Mouse (Mus musculus) neural tube, embryonic 11.5 days (tissue): Measurements from ENCODE around the gene Nkiras2. TPM values are rescaled to one million over a fixed set of nuclear protein-coding genes. Genes with fewer than 3 reads are reported as not detected.
"Not testable (repeated sequence)": the region's sequence is repeated elsewhere in the genome, so short reads cannot be mapped to it uniquely, and the experiment has no call there.

Source experiments
- ATAC-seq: fragments of 200-750 bp; cut with Nextera tagmentation; 2 replicates; pipeline ENCODE4 v1.8.0; 2017; ENCODE audit warnings: moderate number of reproducible peaks, mild to moderate bottlenecking, moderate TSS enrichment, moderate library complexity; ENCODE audit not compliant: insufficient read depth, low FRiP score, low TSS enrichment
- DNase-seq: peaks from one replicate; pipeline ENCODE4 v3.0.0-alpha.2; 2015; ENCODE audit warnings: low spot score
- H3K27ac ChIP-seq: fragments of 300-500 bp; sonication (generic); 2 replicates; pipeline ENCODE4 v1.5.1; 2014; ENCODE audit warnings: low read depth, mild to moderate bottlenecking, low read length
- H3K27me3 ChIP-seq: fragments of 300-500 bp; sonication (generic); 2 replicates; pipeline ENCODE4 v1.6.1; 2014; ENCODE audit warnings: mild to moderate bottlenecking, low read length, mixed read lengths; ENCODE audit not compliant: control insufficient read depth, insufficient read depth
- H3K36me3 ChIP-seq: fragments of 300-500 bp; sonication (generic); 2 replicates; pipeline ENCODE4 v1.6.1; 2014; ENCODE audit warnings: mild to moderate bottlenecking, low read length, moderate library complexity, mixed read lengths; ENCODE audit not compliant: control insufficient read depth, insufficient read depth
- H3K4me1 ChIP-seq: fragments of 300-500 bp; sonication (generic); 2 replicates; pipeline ENCODE4 v1.6.1; 2014; ENCODE audit warnings: low read length, mixed read lengths; ENCODE audit not compliant: control insufficient read depth, insufficient read depth
- H3K4me2 ChIP-seq: fragments of 300-500 bp; sonication (generic); 2 replicates; pipeline ENCODE4 v1.6.1; 2014; ENCODE audit warnings: low read depth, mild to moderate bottlenecking, moderate library complexity
- H3K4me3 ChIP-seq: fragments of 300-500 bp; sonication (generic); 2 replicates; pipeline ENCODE4 v1.5.1; 2014; ENCODE audit warnings: low read depth, low read length
- H3K9ac ChIP-seq: fragments of 300-500 bp; sonication (generic); 2 replicates; pipeline ENCODE4 v1.6.1; 2014; ENCODE audit warnings: mild to moderate bottlenecking, low read length
- H3K9me3 ChIP-seq: fragments of 300-500 bp; sonication (generic); 2 replicates; pipeline ENCODE4 v1.6.1; 2016; ENCODE audit warnings: low read length; ENCODE audit not compliant: control insufficient read depth
- WGBS: fragments of 180-500 bp; shearing (Covaris S2); extraction: QIAGEN DNeasy Blood & Tissue Kit; methylation state at CpG from one replicate; pipeline ENCODE4 v1.1.7; 2014; 5-methylcytosine and 5-hydroxymethylcytosine counted together
- polyA plus RNA-seq: library from polyadenylated mRNA; unstranded; fragments of >200 nt; fragmentation: Nextera tagmentation; extraction: Ambion mirVana; gene quantifications from 2 replicates; pipeline ENCODE4 v1.2.1, GENCODE M21; 2014

The Nkiras2 gene
- polyA plus RNA-seq, 1 experiment from 2014 or later = 115 TPM

DNA sequence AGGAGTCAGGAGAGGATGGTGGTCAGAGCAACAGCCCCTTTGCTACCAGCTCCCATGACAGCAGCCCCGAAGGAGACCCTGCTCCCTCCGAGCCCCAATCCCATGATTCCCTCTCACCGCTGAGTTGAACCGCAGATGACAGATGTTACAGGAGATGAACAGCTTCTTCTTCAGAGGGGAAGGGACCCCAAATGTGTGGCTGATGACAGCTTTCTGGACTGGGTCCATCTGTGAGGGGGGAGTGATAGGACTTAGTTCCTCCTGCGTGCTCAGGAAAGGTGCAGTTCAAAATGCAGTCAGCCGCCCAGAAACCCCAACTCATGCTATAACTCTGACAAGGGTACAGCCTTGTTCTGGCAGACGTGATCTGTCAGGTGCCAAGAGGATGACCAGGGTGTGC, 15.5 kb downstream of the Nkiras2 start:
- no peaks in the 10 kb centered on the region for H3K4me1 ChIP-seq
- no peaks in the 10 kb centered on the region for H3K36me3 ChIP-seq
- H3K9me3 ChIP-seq = no peaks in the 10 kb centered on the region
- ATAC-seq = no peak
- DNase-seq = no peak
- H3K27me3 ChIP-seq = peaks cover 2% of the 10 kb centered on the region
- WGBS = 79% methylated on average over 7 of the region's 7 CpGs
- H3K9ac ChIP-seq = no peak overlapping the region
- H3K4me2 ChIP-seq = no peak overlapping the region
- H3K4me3 ChIP-seq = no peak overlapping the region
- H3K27ac ChIP-seq = no peak overlapping the region

DNA sequence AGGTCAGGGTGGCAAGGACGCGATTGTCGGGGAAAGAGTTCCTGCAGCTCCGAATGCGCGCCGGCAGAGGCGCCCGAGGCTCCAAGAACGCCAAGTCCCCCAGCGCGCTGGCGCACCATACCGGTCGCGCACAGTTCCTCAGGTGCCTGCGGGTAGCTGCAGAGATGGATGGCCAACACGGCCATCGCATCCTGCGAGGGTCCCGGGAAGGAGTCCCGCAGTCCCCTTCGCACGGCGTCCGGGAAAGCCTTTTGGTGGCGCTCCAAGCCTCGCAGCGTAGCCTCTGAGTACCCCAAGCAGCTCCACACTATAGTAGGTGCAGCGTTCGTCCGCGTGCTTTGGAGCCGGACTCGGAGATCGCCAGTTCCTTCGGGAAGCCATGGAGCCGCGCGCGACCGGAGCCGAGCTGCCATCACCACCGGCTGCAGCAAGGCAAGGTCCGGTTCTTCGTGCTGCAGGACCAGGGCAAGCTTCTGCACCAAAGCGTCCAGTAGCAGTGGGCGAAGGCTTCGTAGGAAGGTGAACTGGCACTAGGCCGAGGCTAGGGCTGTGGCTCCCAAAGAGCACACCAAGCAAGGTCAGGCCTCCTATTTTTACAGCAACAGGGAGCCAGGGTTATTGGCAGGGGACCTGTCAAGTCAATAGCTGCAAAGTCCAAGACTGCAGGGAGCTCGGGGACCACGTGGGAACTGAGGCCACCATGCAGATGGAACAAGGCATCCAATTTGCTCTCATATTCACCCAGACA, 21.3 kb downstream of the Nkiras2 start:
- Histone ChIP-seq H3K4me3 (peak overlapping the region; percentile 21), H3K9ac (peak overlapping the region; percentile 20; the same call in 1 of the 2 replicates), H3K4me1 (0 out of 2 replicates have a peak, but pooled peaks cover 4% of the 10 kb centered on the region), H3K9me3 (no peaks in the 10 kb centered on the region), H3K36me3 (no peaks in the 10 kb centered on the region), H3K27ac (no peak overlapping the region), H3K4me2 (peak overlapping the region; percentile 68), H3K27me3 (peaks cover 14% of the 10 kb centered on the region)
- DNase-seq (peak; percentile 72), ATAC-seq (no peak)
- 8% methylated on average over 52 of the region's 52 CpGs for WGBS

DNA sequence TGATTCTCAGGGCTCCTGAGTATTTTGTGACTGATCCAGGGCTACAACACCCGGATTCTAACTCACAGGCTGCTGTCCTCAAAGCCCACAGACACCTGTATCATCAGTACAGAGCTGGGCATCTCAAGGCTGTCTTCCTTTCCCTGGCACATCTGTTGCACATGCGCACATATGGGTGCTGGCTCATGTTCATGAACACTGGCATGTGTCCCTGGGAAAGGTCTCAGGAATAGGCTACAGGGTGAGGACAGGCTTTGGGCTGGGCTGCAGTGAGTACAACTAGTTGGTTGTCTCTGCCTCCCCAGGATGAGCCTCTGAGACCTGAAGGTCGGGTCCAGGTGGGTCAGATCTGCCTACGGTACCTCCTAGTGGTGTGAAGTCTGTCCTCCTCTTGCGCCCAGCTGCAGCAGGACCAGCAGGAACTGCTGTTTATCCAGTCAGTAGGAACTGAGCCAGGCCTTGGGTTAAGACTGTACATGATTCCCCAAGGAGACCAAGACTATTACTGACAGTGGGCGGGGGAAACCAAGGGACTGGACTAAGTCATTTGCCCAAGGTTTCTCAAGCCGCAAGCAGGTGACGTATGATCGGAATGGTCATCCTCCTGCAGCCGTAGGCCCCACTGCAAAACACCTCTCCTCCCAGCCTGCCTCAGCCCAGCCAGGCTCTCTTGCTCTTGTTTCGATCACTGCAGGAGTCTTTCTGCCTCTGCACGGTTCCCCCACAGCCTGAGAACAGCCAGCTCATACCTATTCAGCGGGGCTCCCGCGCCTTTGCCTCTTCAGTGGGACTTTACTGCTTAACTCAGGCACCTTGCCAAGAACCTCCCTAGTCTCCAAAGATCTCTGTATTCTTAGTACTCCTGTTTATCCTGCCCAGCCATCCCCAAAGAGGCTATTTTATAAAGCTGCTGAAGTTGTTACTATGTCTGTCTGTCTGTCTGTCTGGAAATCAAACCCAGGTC, 24.9 kb downstream of the Nkiras2 start:
- Histone ChIP-seq H3K27me3 (peaks cover 19% of the 10 kb centered on the region), H3K36me3 (no peaks in the 10 kb centered on the region), H3K9me3 (no peaks in the 10 kb centered on the region), H3K4me3 (no peak overlapping the region), H3K9ac (no peak overlapping the region), H3K4me1 (0 out of 2 replicates have a peak, but pooled peaks cover 4% of the 10 kb centered on the region), H3K4me2 (no peak overlapping the region), H3K27ac (no peak overlapping the region)
- ATAC-seq (no peak), DNase-seq (no peak)
- WGBS = 72% methylated on average over 15 of the region's 15 CpGs

DNA sequence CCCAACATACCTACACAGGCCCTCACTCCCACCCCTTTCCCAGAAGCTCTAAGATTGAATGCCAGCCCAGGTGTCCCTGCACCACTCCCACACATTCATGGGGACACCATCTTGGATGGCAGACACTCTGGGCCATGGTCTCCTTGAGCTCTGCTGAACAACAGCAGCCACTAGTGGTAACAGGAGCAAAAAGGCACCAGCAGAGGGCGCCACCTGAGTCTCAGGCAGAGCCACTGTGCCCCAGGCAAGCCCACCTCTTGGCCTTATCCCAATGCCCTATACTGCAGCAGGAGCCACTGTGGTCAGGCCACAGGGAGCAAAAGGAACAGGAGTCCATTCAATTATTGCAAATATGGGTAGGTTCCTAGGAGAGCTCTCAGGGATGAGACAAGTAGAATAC, 27.2 kb downstream of the Nkiras2 start:
- Histone ChIP-seq H3K4me1 (no peaks in the 10 kb centered on the region), H3K4me3 (no peak overlapping the region), H3K4me2 (no peak overlapping the region), H3K9ac (no peak overlapping the region), H3K27me3 (peaks cover 16% of the 10 kb centered on the region), H3K9me3 (no peaks in the 10 kb centered on the region), H3K36me3 (no peaks in the 10 kb centered on the region), H3K27ac (no peak overlapping the region)
- no peak for ATAC-seq
- peak; percentile 63 for DNase-seq
- WGBS = 18% methylated on average over 1 of the region's 1 CpGs

DNA sequence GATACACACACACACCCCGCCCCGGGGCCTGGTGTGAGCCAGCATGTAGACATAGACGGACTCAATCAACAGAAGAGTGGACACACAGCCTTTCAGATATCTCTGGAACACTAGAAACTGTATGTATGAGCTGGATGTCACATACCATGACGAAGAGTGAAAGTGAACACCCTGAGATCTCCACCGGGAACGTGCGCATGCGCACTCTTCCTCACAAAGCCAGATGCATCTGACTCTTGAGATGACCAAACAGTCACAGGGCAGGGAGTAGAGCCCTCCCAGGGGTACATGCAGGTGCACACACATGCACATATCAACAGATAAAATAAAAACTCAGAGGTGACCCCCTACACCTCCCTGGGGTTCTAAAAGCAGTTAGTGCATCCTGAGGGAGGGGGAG, 29.4 kb downstream of the Nkiras2 start:
- ATAC-seq (no peak), DNase-seq (no peak)
- H3K4me2 ChIP-seq = no peak overlapping the region
- peaks cover 16% of the 10 kb centered on the region for H3K27me3 ChIP-seq
- H3K36me3 ChIP-seq = no peaks in the 10 kb centered on the region
- H3K27ac ChIP-seq = no peak overlapping the region
- 89% methylated on average over 8 of the region's 8 CpGs for WGBS
- H3K4me1 ChIP-seq = no peaks in the 10 kb centered on the region
- H3K4me3 ChIP-seq = no peak overlapping the region
- no peak overlapping the region for H3K9ac ChIP-seq
- no peaks in the 10 kb centered on the region for H3K9me3 ChIP-seq

DNA sequence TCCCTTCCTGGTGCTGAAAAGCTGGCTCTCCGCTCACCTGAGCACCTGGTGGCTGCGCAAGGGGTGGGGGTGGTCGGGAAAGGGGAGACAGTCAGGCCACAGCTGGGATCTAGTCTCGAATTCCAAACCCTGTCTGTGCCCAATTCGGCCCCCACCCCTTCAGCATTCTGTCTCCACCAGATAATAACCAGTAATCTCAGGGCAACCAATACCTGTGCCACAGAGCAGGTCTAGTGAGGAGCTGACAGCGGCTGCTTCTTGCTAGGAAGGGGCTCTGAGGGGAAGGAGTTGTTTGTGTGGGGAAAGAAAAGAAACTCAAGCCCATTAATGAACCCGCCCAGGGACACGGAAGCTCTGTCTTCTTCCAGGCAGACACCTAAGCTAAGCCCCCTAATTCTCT, 32.2 kb downstream of the Nkiras2 start:
- no peaks in the 10 kb centered on the region for H3K36me3 ChIP-seq
- H3K9ac ChIP-seq = no peak overlapping the region
- ATAC-seq (no peak), DNase-seq (no peak)
- no peak overlapping the region for H3K27ac ChIP-seq
- no peak overlapping the region for H3K4me3 ChIP-seq
- H3K9me3 ChIP-seq = no peaks in the 10 kb centered on the region
- H3K4me2 ChIP-seq = no peak overlapping the region
- no peaks in the 10 kb centered on the region for H3K4me1 ChIP-seq
- H3K27me3 ChIP-seq = peaks cover 16% of the 10 kb centered on the region
- 16% methylated on average over 8 of the region's 8 CpGs for WGBS

DNA sequence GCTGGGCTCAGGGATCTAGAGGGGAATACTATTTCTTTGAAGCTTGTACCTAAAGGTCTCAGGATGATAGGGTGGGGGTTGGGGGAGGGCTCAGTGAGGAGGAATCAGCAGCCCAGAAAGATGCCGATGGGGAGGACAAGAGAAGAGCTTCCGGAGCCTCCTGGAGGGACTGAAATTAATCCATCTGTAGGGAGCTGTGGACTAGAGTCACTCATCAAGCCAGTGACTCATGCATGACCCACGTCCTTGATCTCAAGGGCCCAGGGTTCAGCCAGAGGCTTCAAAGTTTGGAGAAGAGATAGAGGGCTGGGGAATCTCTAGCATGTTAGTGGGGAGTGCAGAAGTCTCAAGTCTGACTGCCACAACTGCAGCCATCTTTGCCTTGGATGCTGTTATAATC, 32.7 kb downstream of the Nkiras2 start:
- DNase-seq (no peak), ATAC-seq (no peak)
- Histone ChIP-seq H3K4me1 (no peaks in the 10 kb centered on the region), H3K27me3 (peaks cover 16% of the 10 kb centered on the region), H3K9me3 (no peaks in the 10 kb centered on the region), H3K36me3 (no peaks in the 10 kb centered on the region), H3K9ac (no peak overlapping the region), H3K4me2 (no peak overlapping the region), H3K4me3 (no peak overlapping the region), H3K27ac (no peak overlapping the region)
- WGBS = 44% methylated on average over 3 of the region's 3 CpGs

DNA sequence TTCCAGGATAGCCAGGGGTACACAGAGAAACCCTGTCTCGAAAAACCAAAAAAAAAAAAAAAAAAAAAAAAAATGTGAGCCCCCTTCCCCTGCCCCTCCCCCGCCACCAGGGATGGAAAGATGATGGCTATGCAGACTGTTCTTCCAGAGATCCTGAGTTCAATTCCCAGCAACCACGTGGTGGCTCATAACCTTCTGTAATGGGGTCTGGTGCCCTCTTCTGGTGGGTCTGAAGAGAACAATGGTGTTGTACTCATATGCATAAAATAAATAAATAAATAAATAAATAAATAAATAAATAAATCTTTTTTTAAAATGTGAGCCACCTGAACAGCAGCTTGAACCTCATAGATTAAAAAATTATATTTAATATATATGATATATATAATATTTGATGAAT, 36.5 kb downstream of the Nkiras2 start:
- not testable (repeated sequence) for ATAC-seq, DNase-seq, H3K27me3 ChIP-seq, H3K4me2 ChIP-seq, H3K36me3 ChIP-seq, H3K9me3 ChIP-seq, H3K27ac ChIP-seq, H3K4me3 ChIP-seq, H3K9ac ChIP-seq, H3K4me1 ChIP-seq
- 47% methylated on average over 2 of the region's 3 CpGs for WGBS
